Mouse (Mus musculus): ENCODE measurements around the gene Sgtb. TPM values are rescaled to one million over a fixed set of nuclear protein-coding genes. Genes with fewer than 3 reads are reported as not detected.

The Sgtb gene
- total RNA-seq, 2 experiments from 2014 or later: 35.2 to 38.1 TPM

GRCm38 (mm10) chr13:104177796-104178649 lies 68.5 kb downstream of the Sgtb start, which contains the start of gene Trappc13:
Trappc13 (minus strand) TSS chr13:104178469.
- DNase-seq: no peak
- intact Hi-C loops (cut with DNase I): no loop called here

GRCm38 (mm10) chr13:104178650-104179121 lies 69.1 kb downstream of the Sgtb start, which contains the start of gene Trim23:
Trim23 (plus strand) TSS chr13:104178797.
- intact Hi-C loops (cut with DNase I): no loop called here
- DNase-seq: peak; percentile 99

GRCm38 (mm10) chr13:104179176-104179888 lies 69.8 kb downstream of the Sgtb start:
- DNase-seq: no peak
- intact Hi-C loops (cut with DNase I): no loop called here

GRCm38 (mm10) chr13:104187357-104187756 lies 77.8 kb downstream of the Sgtb start:
- DNase-seq: no peak
- intact Hi-C loops (cut with DNase I): no loop called here

Other genes starting within 250 kb of the Sgtb start
- gene Erbin, start 189.2 kb upstream of the Sgtb start, total RNA-seq (2021): 10 to 100 TPM; 33.1 to 35.3 TPM
- gene Nln, start 127 bp upstream of the Sgtb start, total RNA-seq (2021): 10 to 100 TPM; 77.8 to 81.4 TPM
- gene Trappc13, start 68.7 kb downstream of the Sgtb start, total RNA-seq (2021): 10 to 100 TPM; 47.3 to 50.4 TPM
- gene Trim23, start 69.1 kb downstream of the Sgtb start, total RNA-seq (2021): 10 to 100 TPM; 52.2 to 53.0 TPM
- gene Cenpk, start 118.9 kb downstream of the Sgtb start, total RNA-seq (2021): 1 to 10 TPM; 3.4 to 5.1 TPM
- 10 to 100 TPM; 10.9 to 12.5 TPM for gene Ppwd1, start 119.1 kb downstream of the Sgtb start, total RNA-seq (2021)
- gene Adamts6, start 178.1 kb downstream of the Sgtb start, total RNA-seq (2021): 1 to 10 TPM; 3.5 to 3.7 TPM

Data from left cerebral cortex, postnatal 4 days (tissue).